Mouse (Mus musculus) small intestine, adult 2 months (tissue): ENCODE data around the gene Rad51b. TPM values are rescaled to one million over a fixed set of nuclear protein-coding genes. Genes with fewer than 3 reads are reported as not detected.

Experiments
- H3K27ac ChIP-seq: fragments of 200-500 bp; 2 replicates; pipeline ENCODE4 v1.5.1; 2012; ENCODE audit warnings: low read depth, low read length, control low read depth, inconsistent platforms; ENCODE audit not compliant: insufficient read depth
- H3K27me3 ChIP-seq: fragments of 200-500 bp; 2 replicates; pipeline ENCODE4 v1.6.1; 2012; ENCODE audit warnings: mild to moderate bottlenecking, moderate library complexity, low read length, inconsistent platforms; ENCODE audit not compliant: control insufficient read depth, insufficient read depth
- H3K36me3 ChIP-seq: fragments of 200-500 bp; 2 replicates; pipeline ENCODE4 v1.6.1; 2012; ENCODE audit warnings: mild to moderate bottlenecking, low read length, control low read depth, inconsistent platforms; ENCODE audit not compliant: control insufficient read depth, insufficient read depth
- H3K4me1 ChIP-seq: fragments of 200-500 bp; 2 replicates; pipeline ENCODE4 v1.6.1; 2012; ENCODE audit warnings: low read length, inconsistent platforms, mixed read lengths; ENCODE audit not compliant: control insufficient read depth, insufficient read depth, insufficient read length
- H3K4me3 ChIP-seq: fragments of 200-500 bp; 2 replicates; pipeline ENCODE4 v1.5.1; 2012; ENCODE audit warnings: low read depth, mild to moderate bottlenecking, control low read depth, inconsistent platforms, low read length, moderate library complexity
- CTCF ChIP-seq: fragments of 200-500 bp; IDR thresholded peaks from 2 replicates; pipeline ENCODE4 v1.5.1; 2012; ENCODE audit warnings: low read depth, mild to moderate bottlenecking, control low read depth, inconsistent platforms, low read length, moderate library complexity, mixed read lengths; ENCODE audit not compliant: insufficient replicate concordance, insufficient read length; ENCODE audit errors: extremely low read depth
- POLR2A ChIP-seq: fragments of 200-500 bp; IDR thresholded peaks from 2 replicates; pipeline ENCODE4 v1.6.1; 2012; ENCODE audit warnings: low read depth, mild to moderate bottlenecking, control low read depth, inconsistent platforms, low read length, moderate library complexity
- WGBS: fragments of 180-500 bp; shearing (Covaris S2); methylation state at CpG from one replicate; pipeline ENCODE4 v1.1.7; 2018; 5-methylcytosine and 5-hydroxymethylcytosine counted together
- polyA plus RNA-seq: library from polyadenylated mRNA; depleted of rRNA; stranded (reverse); fragments of >200 nt; gene quantifications from 2 replicates; pipeline ENCODE4 v1.2.3, GENCODE M21; 2012

Rad51b gene
- polyA plus RNA-seq, 1 experiment: 0.46 TPM

DNA sequence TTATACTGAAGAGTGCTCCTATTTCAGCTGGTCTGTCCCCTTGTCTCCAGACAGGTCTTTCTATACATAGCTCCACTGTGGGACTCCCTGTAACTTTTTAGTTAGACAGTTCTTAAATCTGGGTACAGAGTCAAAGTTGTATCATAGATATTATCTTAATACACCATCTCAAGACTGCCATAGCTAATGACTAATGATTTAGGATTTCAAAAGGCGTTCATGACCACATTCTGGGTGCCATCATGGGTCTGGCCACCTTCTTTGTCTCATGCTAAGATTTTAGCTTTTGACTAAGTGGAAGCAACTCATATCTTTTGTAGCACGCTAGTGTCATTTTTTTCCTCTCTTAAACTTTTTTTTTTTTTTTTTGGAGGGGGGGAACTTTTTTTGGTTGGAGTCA is 300.3 kb downstream of the Rad51b start:
- WGBS: 95% methylated on average over 2 of the region's 2 CpGs
- Histone ChIP-seq H3K4me3 (no peak overlapping the region), H3K27ac (no peak overlapping the region), H3K4me1 (peaks cover 8% of the 10 kb centered on the region), H3K27me3 (no peaks in the 10 kb centered on the region), H3K36me3 (no peaks in the 10 kb centered on the region)
- TF ChIP-seq POLR2A (no peak), CTCF (no peak)

DNA sequence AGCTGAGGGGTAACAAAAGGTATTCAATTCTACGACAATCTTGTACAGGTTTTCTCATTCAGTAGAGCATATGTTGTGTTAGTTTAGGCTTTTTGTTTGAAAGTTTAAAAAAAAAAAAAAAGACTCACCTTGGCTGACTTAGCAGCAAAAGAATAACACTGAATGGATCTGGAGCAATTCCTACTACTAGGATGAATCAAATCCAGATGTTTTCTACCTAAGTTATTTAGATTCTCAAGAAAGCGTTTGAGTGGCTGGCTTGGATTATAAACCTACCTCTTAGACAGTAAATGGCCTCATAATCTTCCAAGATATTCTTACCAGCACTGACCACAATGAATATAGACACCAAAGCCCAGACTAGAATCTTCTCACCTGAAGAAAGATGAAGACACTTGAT is 300.7 kb downstream of the Rad51b start:
- H3K4me1 ChIP-seq: peaks cover 8% of the 10 kb centered on the region
- 91% methylated on average over 2 of the region's 2 CpGs for WGBS
- no peak for TF ChIP-seq POLR2A
- no peak for TF ChIP-seq CTCF
- no peak overlapping the region for H3K4me3 ChIP-seq
- H3K27me3 ChIP-seq: no peaks in the 10 kb centered on the region
- no peak overlapping the region for H3K27ac ChIP-seq
- no peaks in the 10 kb centered on the region for H3K36me3 ChIP-seq

DNA sequence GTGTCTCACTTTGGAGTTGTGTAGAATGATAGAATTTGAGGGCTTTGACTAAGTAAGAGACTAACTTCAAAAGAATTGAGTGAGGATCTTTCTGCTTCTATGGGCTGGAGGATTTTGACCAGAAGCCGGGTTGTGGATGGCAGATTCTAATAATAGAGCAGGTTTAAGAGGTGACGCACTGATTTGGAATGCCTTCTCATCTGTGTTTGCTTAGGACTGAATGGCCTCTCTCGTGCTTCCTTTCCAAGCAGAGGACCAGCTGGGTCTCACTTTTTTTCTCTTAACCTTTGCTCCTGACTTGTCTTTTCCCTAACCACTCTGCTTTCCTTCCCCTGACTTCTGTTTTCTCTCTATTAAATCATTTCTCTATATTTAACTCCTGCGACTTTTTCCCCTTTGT is 301.4 kb downstream of the Rad51b start:
- peaks cover 8% of the 10 kb centered on the region for H3K4me1 ChIP-seq
- H3K36me3 ChIP-seq: no peaks in the 10 kb centered on the region
- no peak overlapping the region for H3K27ac ChIP-seq
- no peaks in the 10 kb centered on the region for H3K27me3 ChIP-seq
- TF ChIP-seq CTCF: no peak
- no peak for TF ChIP-seq POLR2A
- 25% methylated on average over 4 of the region's 4 CpGs for WGBS
- H3K4me3 ChIP-seq: no peak overlapping the region

- H3K27ac ChIP-seq: no peak overlapping the region
- 39% methylated on average over 2 of the region's 2 CpGs for WGBS
- no peaks in the 10 kb centered on the region for H3K27me3 ChIP-seq
- no peak overlapping the region for H3K4me3 ChIP-seq
- H3K36me3 ChIP-seq: no peaks in the 10 kb centered on the region
- peaks cover 8% of the 10 kb centered on the region for H3K4me1 ChIP-seq
- TF ChIP-seq CTCF (no peak), POLR2A (no peak)
Observed at GRCm38 (mm10) chr12:79598901-79599300, 301.8 kb downstream of the Rad51b start.

- TF ChIP-seq CTCF (no peak), POLR2A (no peak)
- WGBS: 34% methylated on average over 11 of the region's 11 CpGs
- H3K27ac ChIP-seq: peak overlapping the region; percentile 67
- H3K4me1 ChIP-seq: peaks cover 8% of the 10 kb centered on the region
- no peaks in the 10 kb centered on the region for H3K27me3 ChIP-seq
- no peaks in the 10 kb centered on the region for H3K36me3 ChIP-seq
- H3K4me3 ChIP-seq: no peak overlapping the region
Observed at GRCm38 (mm10) chr12:79600149-79600769, 303.2 kb downstream of the Rad51b start.

- 79% methylated on average over 3 of the region's 3 CpGs for WGBS
- H3K4me3 ChIP-seq: no peak overlapping the region
- TF ChIP-seq POLR2A (no peak), CTCF (no peak)
- no peaks in the 10 kb centered on the region for H3K27me3 ChIP-seq
- no peak overlapping the region for H3K27ac ChIP-seq
- H3K4me1 ChIP-seq: peaks cover 8% of the 10 kb centered on the region
- H3K36me3 ChIP-seq: no peaks in the 10 kb centered on the region
Observed at GRCm38 (mm10) chr12:79602641-79603040, 305.6 kb downstream of the Rad51b start.

DNA sequence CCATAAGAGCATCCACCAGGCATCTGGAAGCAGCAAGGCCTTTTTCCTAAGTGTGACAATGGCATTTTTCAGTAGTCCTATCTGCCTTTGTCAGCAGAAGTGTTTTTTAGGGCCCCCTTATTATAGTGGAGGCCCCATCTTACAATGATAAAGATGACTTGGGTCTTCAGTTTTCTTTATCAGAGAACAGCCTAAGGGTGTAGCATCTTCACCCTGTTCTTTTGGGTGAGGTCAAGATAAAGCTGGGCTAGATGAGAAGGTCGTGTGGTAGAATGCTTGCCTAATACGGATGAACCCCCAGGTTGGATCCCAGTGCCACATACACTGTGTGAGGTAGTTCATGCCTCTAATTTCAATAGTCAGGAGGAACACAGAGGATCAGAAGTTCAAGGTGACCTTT is 307.8 kb downstream of the Rad51b start:
- 99% methylated on average over 2 of the region's 2 CpGs for WGBS
- Histone ChIP-seq H3K27ac (no peak overlapping the region), H3K4me1 (peaks cover 8% of the 10 kb centered on the region), H3K4me3 (no peak overlapping the region), H3K36me3 (no peaks in the 10 kb centered on the region), H3K27me3 (no peaks in the 10 kb centered on the region)
- TF ChIP-seq CTCF (no peak), POLR2A (no peak)
